Mouse (Mus musculus) neural tube, embryonic 13.5 days (tissue): ENCODE measurements around the gene Pigp. TPM values are rescaled to one million over a fixed set of nuclear protein-coding genes. Genes with fewer than 3 reads are reported as not detected.

Experiments
- ATAC-seq: fragments of 200-750 bp; cut with Nextera tagmentation; 2 replicates; pipeline ENCODE4 v1.8.0; 2017; ENCODE audit warnings: low read depth, mild to moderate bottlenecking, moderate TSS enrichment, moderate library complexity
- H3K27ac ChIP-seq: fragments of 300-500 bp; sonication (generic); replicated peaks from 2 replicates; pipeline ENCODE4 v1.5.1; 2015; ENCODE audit warnings: moderate library complexity, mild to moderate bottlenecking, inconsistent platforms
- H3K27me3 ChIP-seq: fragments of 300-500 bp; sonication (generic); 2 replicates; pipeline ENCODE4 v1.6.1; 2015; ENCODE audit warnings: mild to moderate bottlenecking, inconsistent platforms
- H3K36me3 ChIP-seq: fragments of 300-500 bp; sonication (generic); 2 replicates; pipeline ENCODE4 v1.6.1; 2015; ENCODE audit warnings: mild to moderate bottlenecking, inconsistent platforms
- H3K4me1 ChIP-seq: fragments of 300-500 bp; sonication (generic); replicated peaks from 2 replicates; pipeline ENCODE4 v1.6.1; 2015; ENCODE audit warnings: inconsistent platforms
- H3K4me2 ChIP-seq: fragments of 300-500 bp; sonication (generic); 2 replicates; pipeline ENCODE4 v1.6.1; 2015; ENCODE audit warnings: inconsistent platforms, mild to moderate bottlenecking, moderate library complexity
- H3K4me3 ChIP-seq: fragments of 300-500 bp; sonication (generic); 2 replicates; pipeline ENCODE4 v1.5.1; 2015; ENCODE audit warnings: mild to moderate bottlenecking, inconsistent platforms
- H3K9ac ChIP-seq: fragments of 300-500 bp; sonication (generic); 2 replicates; pipeline ENCODE4 v1.6.1; 2015; ENCODE audit warnings: moderate library complexity, mild to moderate bottlenecking, inconsistent platforms
- H3K9me3 ChIP-seq: fragments of 300-500 bp; sonication (generic); 2 replicates; pipeline ENCODE4 v1.6.1; 2016; ENCODE audit warnings: inconsistent platforms
- WGBS: fragments of 180-500 bp; shearing (Covaris S2); methylation state at CpG from one replicate; pipeline ENCODE4 v1.1.7; 2015; 5-methylcytosine and 5-hydroxymethylcytosine counted together
- polyA plus RNA-seq: library from polyadenylated mRNA; unstranded; fragments of >200 nt; fragmentation: Nextera tagmentation; extraction: Ambion mirVana; gene quantifications from 2 replicates; pipeline ENCODE4 v1.2.1, GENCODE M21; 2015

Gene Pigp
- polyA plus RNA-seq, 1 experiment from 2014 or later = 144 TPM

GRCm38 (mm10) chr16:94330429-94330828 lies 41.2 kb downstream of the Pigp start:
- H3K27ac ChIP-seq = no peak overlapping the region
- no peak for ATAC-seq

DNA sequence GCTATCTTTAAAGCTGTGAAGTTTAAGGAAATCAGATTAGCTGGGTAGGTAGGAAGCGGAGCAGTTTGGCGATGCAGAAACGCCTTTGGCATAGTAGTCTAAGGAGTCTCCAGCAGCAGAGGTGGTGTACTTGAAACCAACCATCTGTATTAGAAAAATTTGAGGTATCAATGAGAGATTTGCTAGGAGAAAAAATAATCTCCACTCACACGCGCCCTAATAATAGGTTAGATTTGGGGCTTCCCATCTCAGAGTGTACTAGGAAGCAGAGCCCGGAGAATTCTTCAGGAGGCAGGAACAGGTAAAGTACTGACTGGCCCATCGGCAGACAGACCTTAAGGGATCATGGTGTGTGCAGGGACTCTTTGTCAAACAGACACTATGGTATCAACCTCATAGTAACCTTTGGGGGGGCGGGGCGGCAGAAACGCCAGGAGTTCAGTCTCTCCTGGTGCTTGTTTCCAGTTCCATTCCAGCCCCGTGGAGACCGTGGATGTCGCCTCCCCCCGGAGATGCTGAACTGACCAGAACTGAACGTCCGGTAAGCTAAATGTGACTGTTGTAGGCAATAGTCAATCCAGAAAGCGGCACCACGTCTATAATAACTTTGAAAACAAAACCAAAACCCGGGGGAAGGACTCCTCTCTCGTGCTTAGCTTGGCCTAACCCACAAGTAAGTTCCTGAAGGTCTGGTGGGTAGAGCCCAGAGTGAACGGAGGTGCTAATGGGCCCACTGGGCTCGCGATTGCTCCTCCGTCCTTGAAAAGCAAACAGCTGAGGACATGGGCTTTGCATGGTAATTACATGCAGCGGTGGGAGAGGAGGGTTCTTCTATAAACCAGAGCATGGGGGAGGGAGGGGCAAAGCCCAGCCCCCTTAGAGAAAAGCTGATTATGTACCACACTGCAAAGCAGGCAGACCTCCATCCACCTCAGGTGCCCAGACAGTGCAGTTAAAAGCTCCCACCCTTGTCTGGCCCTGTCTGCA lies 42.5 kb downstream of the Pigp start:
- Histone ChIP-seq H3K27me3 (peaks cover 50% of the 10 kb centered on the region), H3K4me1 (peaks cover 29% of the 10 kb centered on the region), H3K36me3 (no peaks in the 10 kb centered on the region), H3K27ac (no peak overlapping the region), H3K9ac (peak overlapping the region; percentile 22; the same call in 1 of the 2 replicates), H3K9me3 (no peaks in the 10 kb centered on the region), H3K4me2 (peak overlapping the region; percentile 63), H3K4me3 (peak overlapping the region; percentile 40)
- peak; percentile 51; the same call in 1 of the 2 replicates for ATAC-seq
- 6% methylated on average over 25 of the region's 25 CpGs for WGBS

More at GRCm38 (mm10) chr16:94330429-94330828, 41.2 kb downstream of the Pigp start:
- no peak overlapping the region for H3K9ac ChIP-seq
- H3K4me1 ChIP-seq = peaks cover 29% of the 10 kb centered on the region
- 61% methylated on average over 5 of the region's 5 CpGs for WGBS
- H3K27me3 ChIP-seq = peaks cover 47% of the 10 kb centered on the region
- H3K4me3 ChIP-seq = no peak overlapping the region
- no peak overlapping the region for H3K4me2 ChIP-seq
- H3K9me3 ChIP-seq = no peaks in the 10 kb centered on the region
- no peaks in the 10 kb centered on the region for H3K36me3 ChIP-seq

DNA sequence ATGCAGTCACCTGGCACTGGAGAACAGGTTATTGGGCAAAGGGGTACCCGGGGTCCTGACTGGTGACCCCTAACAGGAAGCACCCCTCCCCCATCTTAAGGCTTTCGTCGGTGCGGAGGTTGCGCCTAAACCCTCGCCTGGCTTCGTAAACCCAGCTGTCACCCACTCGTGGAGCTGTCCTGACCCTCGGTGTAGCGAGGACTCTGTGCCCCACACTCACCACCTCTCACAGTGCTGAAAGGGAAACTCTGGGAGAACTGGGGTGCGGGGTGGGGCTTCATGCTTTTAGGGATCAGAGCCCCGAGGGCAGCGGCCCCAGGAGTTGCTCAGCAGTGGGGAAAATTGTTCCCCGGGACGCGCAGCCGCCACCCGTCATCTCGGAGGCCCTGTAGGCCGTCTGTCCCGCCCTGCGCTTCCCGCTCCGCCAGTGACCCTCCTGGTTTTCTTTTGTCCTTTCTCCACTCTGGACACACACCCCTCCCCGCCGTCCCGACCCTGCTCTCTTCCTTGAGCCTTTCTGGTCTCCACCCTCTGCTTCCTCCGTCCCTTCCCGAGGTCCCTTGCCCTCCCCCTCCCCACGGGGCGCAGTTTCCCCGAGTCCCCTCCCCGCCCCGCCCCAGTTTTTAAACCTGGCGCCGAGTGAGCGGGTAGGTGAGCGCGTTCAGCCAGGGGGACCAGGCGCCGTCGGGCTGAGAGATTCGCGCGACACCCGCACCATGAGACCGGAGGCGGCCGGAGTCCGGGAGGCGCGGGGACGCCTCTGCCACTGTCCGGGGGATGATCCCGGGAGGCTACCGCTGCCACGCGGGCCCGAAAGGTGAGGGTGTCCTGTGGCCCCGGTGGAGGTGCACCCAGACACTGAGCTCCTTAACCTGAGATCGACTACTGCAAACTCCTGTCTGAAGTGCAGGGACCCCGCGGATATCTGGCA lies 43.6 kb downstream of the Pigp start, which contains the start of gene Ripply3:
Gene Ripply3, plus strand, starts transcription at position 640 of the 931 bp plus-strand sequence.
- 1% methylated on average over 62 of the region's 63 CpGs for WGBS
- peak; percentile 37; the same call in 1 of the 2 replicates for ATAC-seq
- H3K9ac ChIP-seq = peak within 1 kb of the TSS; percentile 57

DNA sequence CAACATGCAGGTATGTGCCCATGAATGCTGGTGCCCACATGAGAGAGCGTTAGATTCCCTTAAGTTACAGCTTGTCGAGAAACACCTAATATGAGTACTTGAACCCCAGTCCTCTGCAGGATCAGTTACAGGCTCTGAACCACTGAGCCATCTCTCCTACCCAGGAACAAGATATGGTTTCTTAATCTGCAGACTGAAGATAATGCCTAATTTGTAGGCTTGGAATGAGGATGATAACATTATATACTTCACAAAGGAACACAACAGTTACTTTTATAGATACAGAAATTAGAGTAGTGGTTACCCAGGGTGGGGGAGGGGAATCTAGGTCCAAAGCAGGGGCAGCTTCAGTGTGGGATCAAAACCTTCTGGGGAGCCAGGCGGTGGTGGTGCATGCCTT lies 45.6 kb downstream of the Pigp start:
- H3K4me1 ChIP-seq = peaks cover 29% of the 10 kb centered on the region
- no peak for ATAC-seq
- no peak overlapping the region for H3K4me2 ChIP-seq
- H3K4me3 ChIP-seq = no peak overlapping the region
- 88% methylated on average over 3 of the region's 3 CpGs for WGBS
- H3K27me3 ChIP-seq = peaks cover 50% of the 10 kb centered on the region
- no peaks in the 10 kb centered on the region for H3K9me3 ChIP-seq
- H3K27ac ChIP-seq = no peak overlapping the region
- no peaks in the 10 kb centered on the region for H3K36me3 ChIP-seq
- H3K9ac ChIP-seq = no peak overlapping the region

More for the DNA sequence above, 43.6 kb downstream of the Pigp start, which contains the start of gene Ripply3:
- Histone ChIP-seq H3K27ac (no peak within 1 kb of the TSS), H3K9me3 (no peaks in the 10 kb centered on the region), H3K36me3 (no peaks in the 10 kb centered on the region), H3K4me2 (peak within 1 kb of the TSS; percentile 63), H3K27me3 (peaks cover 50% of the 10 kb centered on the region), H3K4me1 (peaks cover 29% of the 10 kb centered on the region), H3K4me3 (peak within 1 kb of the TSS; percentile 40)

DNA sequence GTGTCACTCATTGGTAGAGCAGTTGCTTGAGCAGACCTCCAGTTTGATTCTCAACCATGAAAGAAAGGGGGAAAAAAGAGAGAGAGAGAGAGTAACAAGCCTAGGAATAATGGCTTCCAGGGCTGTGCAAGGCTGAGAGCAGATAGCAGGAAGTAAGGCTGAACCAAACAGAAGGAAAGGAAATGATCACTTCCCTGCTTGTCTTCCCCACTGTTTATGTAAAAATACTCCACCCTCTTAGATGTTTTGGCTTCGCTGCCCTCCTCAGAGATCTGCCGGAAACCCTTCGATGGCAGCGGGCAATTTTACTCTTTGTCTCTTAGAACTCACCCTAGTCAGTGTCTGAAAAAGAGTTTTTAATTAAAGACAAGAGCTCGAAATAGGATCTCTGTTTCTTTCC lies 48.0 kb downstream of the Pigp start:
- Histone ChIP-seq H3K9ac (no peak overlapping the region), H3K9me3 (no peaks in the 10 kb centered on the region), H3K4me3 (no peak overlapping the region), H3K27me3 (peaks cover 34% of the 10 kb centered on the region), H3K27ac (no peak overlapping the region), H3K36me3 (no peaks in the 10 kb centered on the region), H3K4me2 (no peak overlapping the region), H3K4me1 (peaks cover 11% of the 10 kb centered on the region)
- 70% methylated on average over 5 of the region's 5 CpGs for WGBS
- no peak for ATAC-seq

- H3K4me1 ChIP-seq = no peaks in the 10 kb centered on the region
- ATAC-seq = no peak
- H3K36me3 ChIP-seq = no peaks in the 10 kb centered on the region
- no peak overlapping the region for H3K4me3 ChIP-seq
- no peak overlapping the region for H3K4me2 ChIP-seq
- H3K27ac ChIP-seq = no peak overlapping the region
- H3K9ac ChIP-seq = no peak overlapping the region
- H3K27me3 ChIP-seq = peaks cover 3% of the 10 kb centered on the region; the same call in 1 of the 2 replicates
- 83% methylated on average over 5 of the region's 5 CpGs for WGBS
- H3K9me3 ChIP-seq = no peaks in the 10 kb centered on the region
These were observed 51.4 kb downstream of the Pigp start for GRCm38 (mm10) chr16:94320223-94320622.

GRCm38 (mm10) chr16:94317752-94318151 lies 53.9 kb downstream of the Pigp start:
- Histone ChIP-seq H3K9ac (no peak overlapping the region), H3K27ac (no peak overlapping the region), H3K4me2 (no peak overlapping the region), H3K27me3 (no peaks in the 10 kb centered on the region), H3K36me3 (no peaks in the 10 kb centered on the region), H3K4me1 (peaks cover 9% of the 10 kb centered on the region), H3K4me3 (no peak overlapping the region), H3K9me3 (no peaks in the 10 kb centered on the region)
- 80% methylated on average over 5 of the region's 5 CpGs for WGBS
- ATAC-seq = no peak

DNA sequence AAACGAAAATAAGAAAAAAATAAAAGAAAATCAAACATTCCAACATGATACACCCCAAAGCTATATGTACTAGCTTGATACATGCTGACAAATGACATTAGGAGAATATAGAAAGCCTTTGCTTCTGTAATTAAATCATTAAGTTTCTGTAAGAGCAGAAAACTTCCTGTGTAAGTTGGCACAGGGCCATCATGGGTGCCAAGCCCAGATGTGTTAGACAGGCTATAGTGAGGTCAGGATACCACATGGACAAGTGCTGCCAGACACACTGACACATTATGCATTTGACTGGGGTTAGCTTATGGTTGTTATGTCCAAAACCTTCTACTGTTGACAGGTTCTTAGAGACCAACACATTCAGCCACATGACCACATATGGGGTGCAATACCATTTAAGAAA lies 56.4 kb downstream of the Pigp start:
- ATAC-seq = no peak
- H3K9ac ChIP-seq = no peak overlapping the region
- H3K27ac ChIP-seq = no peak overlapping the region
- no peak overlapping the region for H3K4me2 ChIP-seq
- 52% methylated on average over 1 of the region's 1 CpGs for WGBS
- H3K4me3 ChIP-seq = no peak overlapping the region
- no peaks in the 10 kb centered on the region for H3K9me3 ChIP-seq
- H3K4me1 ChIP-seq = peaks cover 20% of the 10 kb centered on the region
- no peaks in the 10 kb centered on the region for H3K27me3 ChIP-seq
- H3K36me3 ChIP-seq = no peaks in the 10 kb centered on the region

DNA sequence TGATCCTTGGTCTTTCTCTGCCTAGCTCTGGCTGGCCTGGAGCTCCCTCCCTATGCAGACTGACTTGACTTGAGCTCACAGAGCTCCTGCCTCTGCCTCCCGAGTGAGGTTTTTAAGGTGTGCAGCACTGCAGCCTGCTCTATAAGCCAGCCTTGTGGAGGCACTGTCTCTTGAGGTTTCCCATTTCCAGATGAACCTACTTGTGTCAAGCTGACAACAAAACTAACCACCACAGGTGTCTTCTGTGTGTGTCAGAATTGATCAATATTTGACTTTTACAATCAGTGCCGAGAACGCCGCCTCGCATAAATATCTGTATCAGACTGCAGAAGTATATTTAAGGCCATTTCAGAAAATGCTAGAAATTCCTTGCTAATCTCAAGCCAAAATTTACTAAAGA lies 57.0 kb downstream of the Pigp start:
- no peaks in the 10 kb centered on the region for H3K9me3 ChIP-seq
- H3K27ac ChIP-seq = no peak overlapping the region
- no peaks in the 10 kb centered on the region for H3K36me3 ChIP-seq
- H3K4me3 ChIP-seq = no peak overlapping the region
- H3K4me2 ChIP-seq = no peak overlapping the region
- H3K27me3 ChIP-seq = no peaks in the 10 kb centered on the region
- H3K9ac ChIP-seq = no peak overlapping the region
- 94% methylated on average over 5 of the region's 5 CpGs for WGBS
- no peak for ATAC-seq
- H3K4me1 ChIP-seq = peaks cover 20% of the 10 kb centered on the region

DNA sequence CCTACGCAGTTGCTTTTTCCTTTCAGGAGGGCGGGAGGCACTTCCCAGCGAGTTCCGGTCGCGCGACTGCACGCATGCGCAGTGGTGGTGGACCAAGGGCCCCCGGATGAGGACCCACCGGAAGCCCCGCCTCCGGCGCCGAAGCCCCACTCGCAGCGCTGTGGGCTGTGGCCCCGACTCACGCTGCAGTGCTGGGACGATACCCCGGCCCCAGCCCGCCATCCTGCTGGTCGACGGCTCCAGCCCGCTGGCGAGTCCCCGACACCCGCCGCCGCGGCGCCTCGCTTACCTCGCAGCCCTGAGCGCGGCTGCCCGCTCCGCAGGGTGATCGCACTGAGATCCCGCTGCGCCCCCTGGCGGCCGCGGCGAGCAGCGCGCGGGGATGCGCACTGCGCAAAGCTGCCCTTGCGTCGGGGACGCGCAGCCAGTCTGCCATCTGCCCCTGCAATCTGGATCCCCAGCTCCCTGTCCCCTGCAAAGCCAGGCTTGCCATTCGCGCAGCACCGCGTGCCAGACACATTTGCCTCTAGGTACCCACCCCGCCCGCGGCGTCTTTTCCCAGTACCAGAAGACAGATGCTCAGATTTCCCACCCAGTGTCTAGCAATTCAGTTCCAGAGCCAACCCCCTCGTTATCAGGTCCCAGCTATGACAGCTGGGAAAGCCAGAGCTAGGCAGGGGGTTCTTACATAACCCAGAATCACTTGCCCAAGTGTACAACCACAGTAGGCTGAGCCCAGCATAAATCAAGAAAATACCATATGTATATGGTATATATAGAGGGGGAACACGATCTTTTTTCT lies 58.2 kb downstream of the Pigp start, which contains the start of gene Hlcs:
Gene Hlcs, minus strand, starts transcription at position 343 of the 802 bp plus-strand sequence.
- Histone ChIP-seq H3K4me2 (peak within 1 kb of the TSS; percentile 74), H3K9me3 (no peaks in the 10 kb centered on the region), H3K36me3 (no peaks in the 10 kb centered on the region), H3K27me3 (no peaks in the 10 kb centered on the region), H3K4me3 (peak within 1 kb of the TSS; percentile 62), H3K9ac (peak within 1 kb of the TSS; percentile 89), H3K4me1 (peaks cover 20% of the 10 kb centered on the region), H3K27ac (peak within 1 kb of the TSS; percentile 100)
- 1% methylated on average over 64 of the region's 64 CpGs for WGBS
- peak; percentile 94 for ATAC-seq

DNA sequence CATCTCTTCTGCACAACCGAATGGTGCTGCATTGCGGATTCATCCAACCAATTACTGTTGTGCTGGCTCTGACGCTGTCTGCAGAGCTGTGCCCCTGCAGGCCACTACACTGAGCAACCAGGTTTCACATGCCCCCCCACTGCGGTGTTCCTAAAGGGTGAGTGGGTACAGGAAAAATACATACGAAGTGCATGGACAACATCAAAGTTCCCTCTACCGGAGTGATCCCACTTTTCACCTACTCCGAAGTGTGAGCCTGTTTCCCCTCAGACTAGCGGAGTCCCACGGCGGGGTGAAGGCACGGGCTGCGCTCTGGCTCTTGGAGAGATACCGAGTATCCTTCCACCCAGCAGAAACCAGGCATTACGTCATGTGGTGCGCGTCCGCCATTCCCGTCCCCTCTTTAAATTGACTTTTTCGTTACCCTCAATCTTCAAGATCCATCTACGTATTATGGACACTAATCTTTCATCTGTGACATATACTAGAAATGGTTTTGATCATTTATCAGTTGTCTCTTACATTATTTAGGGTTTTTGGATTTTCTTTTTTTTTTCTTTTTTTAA lies 58.9 kb downstream of the Pigp start:
- Histone ChIP-seq H3K9me3 (no peaks in the 10 kb centered on the region), H3K4me3 (peak overlapping the region; percentile 62), H3K4me1 (peaks cover 27% of the 10 kb centered on the region), H3K9ac (peak overlapping the region; percentile 81), H3K36me3 (no peaks in the 10 kb centered on the region), H3K27me3 (no peaks in the 10 kb centered on the region), H3K4me2 (peak overlapping the region; percentile 74), H3K27ac (peak overlapping the region; percentile 100)
- under 1% methylated on average over 20 of the region's 20 CpGs for WGBS
- peak; percentile 92 for ATAC-seq
